In the genomic region with DNA sequence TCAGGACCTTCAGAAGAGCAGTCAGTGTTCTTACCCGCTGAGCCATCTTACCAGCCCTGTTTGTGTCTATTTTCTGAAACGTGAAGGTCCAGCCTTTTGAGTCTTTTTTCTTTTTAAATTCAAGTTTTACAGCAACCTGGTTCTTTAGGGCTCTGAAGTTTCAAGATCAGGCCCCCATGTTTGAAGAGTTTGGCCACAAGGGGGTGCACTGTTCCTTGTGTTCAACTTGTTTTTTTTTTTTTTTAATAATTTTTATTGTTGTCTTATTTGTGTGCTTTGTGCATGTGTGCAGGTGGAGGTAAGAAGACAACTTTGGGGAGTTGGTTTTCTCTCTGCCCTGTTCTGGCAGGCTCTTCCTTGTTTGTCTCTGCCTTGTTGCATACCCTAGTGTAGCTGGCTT, we compare ENCODE assay signal across 8 mouse cellular contexts. TPM values are rescaled to one million over a fixed set of nuclear protein-coding genes. Genes with fewer than 3 reads are reported as not detected.
DNase-seq lines count a peak whose midpoint lies in the region; ATAC-seq and TF ChIP-seq lines count a peak whose summit lies in the region.

No protein-coding gene starts in this region.

- no peak overlapping the region for H3K9ac ChIP-seq in heart, postnatal 0 days (replicated peaks; ENCODE audit: low read depth, low read length)
- no peak overlapping the region for H3K9ac ChIP-seq in heart, embryonic 12.5 days
- H3K9ac ChIP-seq in midbrain, embryonic 14.5 days (replicated peaks; ENCODE audit: low read length), result no peak overlapping the region
- no peak overlapping the region for H3K9ac ChIP-seq in midbrain, embryonic 16.5 days (ENCODE audit: low read depth, low read length)

- no peak overlapping the region for H3K27ac ChIP-seq in heart, postnatal 0 days (ENCODE audit: low read depth)
- no peak overlapping the region for H3K27ac ChIP-seq in heart, embryonic 12.5 days (ENCODE audit: poor library complexity, severe bottlenecking)
- H3K27ac ChIP-seq in midbrain, embryonic 14.5 days (replicated peaks; ENCODE audit: low read depth, low read length), result no peak overlapping the region
- no peak overlapping the region for H3K27ac ChIP-seq in midbrain, embryonic 16.5 days (ENCODE audit: low read length)

- CTCF ChIA-PET in Patski (lab: Charles Lee), result interaction anchor here (0.7 to 2.6 kb wide), 12 partner anchors 13 to 312 kb away, joined by 3 to 15 read pairs (median 4); no protein-coding TSS in a partner anchor

- no peak for TF ChIP-seq EP300 in heart, postnatal 0 days (IDR thresholded peaks at IDR 0.05; ENCODE audit: low read depth)

- TF ChIP-seq CTCF in heart, postnatal 0 days (IDR thresholded peaks at IDR 0.05; ENCODE audit: low read depth), result peak; percentile 37
- peak; percentile 64 for TF ChIP-seq CTCF in Patski (IDR thresholded peaks at IDR 0.05)

- H3K9me3 ChIP-seq in heart, postnatal 0 days (replicated peaks; ENCODE audit: control insufficient read depth, low read length), result no peaks in the 10 kb centered on the region
- H3K9me3 ChIP-seq in heart, embryonic 12.5 days (replicated peaks), result no peaks in the 10 kb centered on the region
- no peaks in the 10 kb centered on the region for H3K9me3 ChIP-seq in midbrain, embryonic 14.5 days (ENCODE audit: control insufficient read depth, low read length)
- H3K9me3 ChIP-seq in midbrain, embryonic 16.5 days (replicated peaks; ENCODE audit: control insufficient read depth, low read length, poor library complexity, severe bottlenecking), result no peaks in the 10 kb centered on the region

- H3K4me3 ChIP-seq in heart, postnatal 0 days (ENCODE audit: low read depth, low read length), result no peak overlapping the region
- H3K4me3 ChIP-seq in heart, embryonic 12.5 days, result no peak overlapping the region
- H3K4me3 ChIP-seq in midbrain, embryonic 14.5 days (replicated peaks; ENCODE audit: low read depth, low read length), result no peak overlapping the region
- H3K4me3 ChIP-seq in midbrain, embryonic 16.5 days (ENCODE audit: low read depth, low read length), result no peak overlapping the region

- H3K36me3 ChIP-seq in heart, postnatal 0 days (replicated peaks; ENCODE audit: control insufficient read depth, insufficient read depth, low read length), result no peaks in the 10 kb centered on the region
- H3K36me3 ChIP-seq in heart, embryonic 12.5 days, result no peaks in the 10 kb centered on the region
- no peaks in the 10 kb centered on the region for H3K36me3 ChIP-seq in midbrain, embryonic 14.5 days (ENCODE audit: control insufficient read depth, insufficient read depth, low read length)
- H3K36me3 ChIP-seq in midbrain, embryonic 16.5 days (ENCODE audit: control insufficient read depth, insufficient read depth, low read length), result no peaks in the 10 kb centered on the region

- no peak overlapping the region for H3K4me2 ChIP-seq in heart, postnatal 0 days (ENCODE audit: low read depth, low read length)
- no peak overlapping the region for H3K4me2 ChIP-seq in heart, embryonic 12.5 days
- no peak overlapping the region for H3K4me2 ChIP-seq in midbrain, embryonic 14.5 days (ENCODE audit: low read length)
- H3K4me2 ChIP-seq in midbrain, embryonic 16.5 days (ENCODE audit: low read length), result no peak overlapping the region

- no peak for DNase-seq in heart, postnatal 0 days (ENCODE audit: low spot score)
- DNase-seq in midbrain, embryonic 14.5 days, result peak; percentile 75
- DNase-seq in Patski (ENCODE audit: low read depth, low spot score), result no peak
- peak; percentile 81 for DNase-seq in kidney, postnatal 10 days
- DNase-seq in spleen, adult 12 weeks (ENCODE audit: low spot score), result no peak

- peaks cover 4% of the 10 kb centered on the region; the same call in 1 of the 2 replicates for H3K4me1 ChIP-seq in heart, postnatal 0 days (ENCODE audit: control insufficient read depth, insufficient read depth)
- H3K4me1 ChIP-seq in heart, embryonic 12.5 days (replicated peaks), result 0 out of 2 replicates have a peak, but pooled peaks cover 3% of the 10 kb centered on the region
- H3K4me1 ChIP-seq in midbrain, embryonic 14.5 days (ENCODE audit: control insufficient read depth, insufficient read depth, low read length), result no peaks in the 10 kb centered on the region; the same call in 1 of the 2 replicates
- H3K4me1 ChIP-seq in midbrain, embryonic 16.5 days (ENCODE audit: control insufficient read depth, insufficient read depth, low read length), result peaks cover 2% of the 10 kb centered on the region; the same call in 1 of the 2 replicates

- POLR2A ChIA-PET in Patski (lab: Charles Lee), result interaction anchor here (0.7 to 1.7 kb wide), 4 partner anchors 33 to 147 kb away, joined by 4 to 11 read pairs (median 4); no protein-coding TSS in a partner anchor

- no peaks in the 10 kb centered on the region for H3K27me3 ChIP-seq in heart, postnatal 0 days (ENCODE audit: control insufficient read depth, insufficient read depth, low read length)
- no peaks in the 10 kb centered on the region for H3K27me3 ChIP-seq in heart, embryonic 12.5 days (replicated peaks)
- no peaks in the 10 kb centered on the region for H3K27me3 ChIP-seq in midbrain, embryonic 14.5 days (ENCODE audit: control insufficient read depth, insufficient read depth, low read length)
- H3K27me3 ChIP-seq in midbrain, embryonic 16.5 days (ENCODE audit: control insufficient read depth, insufficient read depth, low read depth, low read length), result no peaks in the 10 kb centered on the region; the same call in 1 of the 2 replicates
- H3K27me3 ChIP-seq in Patski, result no peaks in the 10 kb centered on the region

- WGBS in heart, postnatal 0 days, result 31% methylated on average over 2 of the region's 2 CpGs
- 24% methylated on average over 2 of the region's 2 CpGs for WGBS in heart, embryonic 12.5 days
- WGBS in midbrain, embryonic 14.5 days, result 32% methylated on average over 2 of the region's 2 CpGs
- WGBS in midbrain, embryonic 16.5 days, result 35% methylated on average over 2 of the region's 2 CpGs

- ATAC-seq in heart, postnatal 0 days (ENCODE audit: insufficient read depth, low read depth), result no peak
- ATAC-seq in heart, embryonic 12.5 days (ENCODE audit: insufficient number of reproducible peaks, low FRiP score), result no peak
- ATAC-seq in midbrain, embryonic 14.5 days (ENCODE audit: low FRiP score, low TSS enrichment), result no peak
- no peak for ATAC-seq in midbrain, embryonic 16.5 days
- ATAC-seq in Patski, result no peak
- ATAC-seq in activated CD4-positive, CD25-positive, alpha-beta regulatory T cell, adult 4 months, result no peak

- in situ Hi-C loops in Patski (cut with MboI; ENCODE audit: low pct_unique_long_range_greater_than_20kb), result loop anchor here (10.0 kb wide), 2 partner anchors 90 to 320 kb away; no protein-coding TSS in a partner anchor

RNA-seq across cellular contexts. Expression of gene Mrs2, which starts 4.5 kb away (rescaled TPM):
- 19.1 and 28.3 TPM in 2 replicates for total RNA-seq in heart, postnatal 0 days (2014; rRNA removed; ENCODE audit: low replicate concordance)
- 12.9 and 13.0 TPM in 2 replicates for polyA plus RNA-seq in heart, postnatal 0 days (2015; fragmentation: Nextera tagmentation; extraction: Ambion mirVana)
- polyA plus RNA-seq in heart, embryonic 12.5 days (2016; fragmentation: Nextera tagmentation; extraction: Ambion mirVana), result 27.6 and 28.7 TPM in 2 replicates
- 19.3 and 25.2 TPM in 2 replicates for polyA plus RNA-seq in midbrain, embryonic 14.5 days (2014; fragmentation: Nextera tagmentation; extraction: Ambion mirVana)
- 14.9 and 19.3 TPM in 2 replicates for polyA plus RNA-seq in midbrain, embryonic 16.5 days (2015; fragmentation: Nextera tagmentation; extraction: Ambion mirVana)
- polyA plus RNA-seq in Patski (2021), result 64.2 TPM
- 1 to 10 TPM; 5.6 to 5.7 TPM for polyA plus RNA-seq in activated CD4-positive, CD25-positive, alpha-beta regulatory T cell, adult 4 months (2017; shearing (Covaris generic))

RNA-seq across cellular contexts. Expression of gene Dcdc2a, which starts 31.1 kb away (rescaled TPM):
- 0.04 TPM in 1 of 2 replicates, not detected in the other for total RNA-seq in heart, postnatal 0 days (2014; rRNA removed; ENCODE audit: low replicate concordance)
- polyA plus RNA-seq in heart, postnatal 0 days (2015; fragmentation: Nextera tagmentation; extraction: Ambion mirVana), result 0.25 and 0.49 TPM in 2 replicates
- 1.0 and 1.4 TPM in 2 replicates for polyA plus RNA-seq in heart, embryonic 12.5 days (2016; fragmentation: Nextera tagmentation; extraction: Ambion mirVana)
- 4.3 and 5.1 TPM in 2 replicates for polyA plus RNA-seq in midbrain, embryonic 14.5 days (2014; fragmentation: Nextera tagmentation; extraction: Ambion mirVana)
- polyA plus RNA-seq in midbrain, embryonic 16.5 days (2015; fragmentation: Nextera tagmentation; extraction: Ambion mirVana), result 3.9 and 4.8 TPM in 2 replicates
- polyA plus RNA-seq in Patski (2021), result 296 TPM
- not detected for polyA plus RNA-seq in activated CD4-positive, CD25-positive, alpha-beta regulatory T cell, adult 4 months (2017; shearing (Covaris generic))

Comparison
In these comparisons a context has a peak if more than half of its experiments do, and no peak if none do; other contexts are left out.
1. DNase-seq: peak in midbrain, embryonic 14.5 days (single experiment) and kidney, postnatal 10 days (single experiment); none in heart, postnatal 0 days (single experiment), Patski (single experiment) and spleen, adult 12 weeks (single experiment).
2. RNA of gene Dcdc2a, which starts 31.1 kb away (polyA plus RNA-seq): 296 TPM in Patski (single experiment); 4.3 to 5.1 TPM in midbrain, embryonic 14.5 days, 3.9 to 4.8 TPM in midbrain, embryonic 16.5 days, 1.0 to 1.4 TPM in heart, embryonic 12.5 days, 0.25 to 0.49 TPM in heart, postnatal 0 days and not detected in activated CD4-positive, CD25-positive, alpha-beta regulatory T cell, adult 4 months; every median in the first group is over 10 times any median in the second.